Mouse (Mus musculus) megakaryocyte, embryonic 14.5 days (primary cell): ENCODE data around the gene Cdk14. TPM values are rescaled to one million over a fixed set of nuclear protein-coding genes. Genes with fewer than 3 reads are reported as not detected.

Source experiments
- H3K27me3 ChIP-seq: replicated peaks from 2 replicates; pipeline ENCODE3; 2012; ENCODE audit warnings: inconsistent platforms
- H3K36me3 ChIP-seq: replicated peaks from 2 replicates; pipeline ENCODE3; 2012; ENCODE audit warnings: low read length, inconsistent platforms, mixed read lengths
- H3K4me1 ChIP-seq: 2 replicates; pipeline ENCODE4 v1.6.1; 2012; ENCODE audit warnings: inconsistent platforms
- H3K4me3 ChIP-seq: replicated peaks from 2 replicates; pipeline ENCODE3; 2012; ENCODE audit warnings: moderate library complexity, mild to moderate bottlenecking, inconsistent platforms
- H3K9me3 ChIP-seq: 2 replicates; pipeline ENCODE4 v1.6.1; 2012; ENCODE audit warnings: inconsistent platforms
- FLI1 ChIP-seq: IDR thresholded peaks from 2 replicates; pipeline ENCODE4 v1.6.1; 2012; ENCODE audit warnings: low read length, inconsistent platforms, mixed read lengths
- GATA1 ChIP-seq: IDR thresholded peaks from 3 replicates; pipeline ENCODE4 v1.6.1; 2012; ENCODE audit warnings: mixed read lengths, low read length, inconsistent platforms, borderline replicate concordance
- polyA plus RNA-seq: library from polyadenylated mRNA; stranded (reverse); fragments of >175 nt; gene quantifications from 2 replicates; pipeline ENCODE4 v1.2.3, GENCODE M21; 2012; ENCODE audit warnings: low replicate concordance; ENCODE audit not compliant: insufficient read depth

Gene Cdk14
- polyA plus RNA-seq, 1 experiment, result 0.21 TPM

GRCm38 (mm10) chr5:5368389-5369164, 51.5 kb downstream of the Cdk14 start:
- Histone ChIP-seq H3K27me3 (peaks cover 2% of the 10 kb centered on the region), H3K36me3 (no peaks in the 10 kb centered on the region), H3K4me3 (no peak overlapping the region), H3K4me1 (no peaks in the 10 kb centered on the region), H3K9me3 (no peaks in the 10 kb centered on the region)
- TF ChIP-seq FLI1 (no peak), GATA1 (no peak)

GRCm38 (mm10) chr5:5367550-5367949, 52.6 kb downstream of the Cdk14 start:
- Histone ChIP-seq H3K36me3 (peaks cover 3% of the 10 kb centered on the region), H3K4me3 (no peak overlapping the region), H3K4me1 (no peaks in the 10 kb centered on the region), H3K9me3 (peaks cover 4% of the 10 kb centered on the region; the same call in 1 of the 2 replicates), H3K27me3 (peaks cover 2% of the 10 kb centered on the region)
- TF ChIP-seq FLI1, result no peak
- no peak for TF ChIP-seq GATA1

GRCm38 (mm10) chr5:5365285-5366076, 54.6 kb downstream of the Cdk14 start:
- H3K36me3 ChIP-seq, result peaks cover 3% of the 10 kb centered on the region
- TF ChIP-seq GATA1 (no peak), FLI1 (no peak)
- no peaks in the 10 kb centered on the region for H3K4me1 ChIP-seq
- no peak overlapping the region for H3K4me3 ChIP-seq
- H3K9me3 ChIP-seq, result peaks cover 8% of the 10 kb centered on the region
- H3K27me3 ChIP-seq, result no peaks in the 10 kb centered on the region

GRCm38 (mm10) chr5:5361684-5362083, 58.4 kb downstream of the Cdk14 start:
- no peaks in the 10 kb centered on the region for H3K27me3 ChIP-seq
- peaks cover 13% of the 10 kb centered on the region for H3K9me3 ChIP-seq
- no peak overlapping the region for H3K4me3 ChIP-seq
- peaks cover 3% of the 10 kb centered on the region for H3K36me3 ChIP-seq
- H3K4me1 ChIP-seq, result peaks cover 9% of the 10 kb centered on the region; the same call in 1 of the 2 replicates
- TF ChIP-seq GATA1, result no peak

GRCm38 (mm10) chr5:5360338-5360737, 59.8 kb downstream of the Cdk14 start:
- Histone ChIP-seq H3K4me1 (peaks cover 9% of the 10 kb centered on the region; the same call in 1 of the 2 replicates), H3K36me3 (peaks cover 3% of the 10 kb centered on the region), H3K27me3 (no peaks in the 10 kb centered on the region), H3K4me3 (no peak overlapping the region), H3K9me3 (peaks cover 13% of the 10 kb centered on the region)
- no peak for TF ChIP-seq GATA1
- TF ChIP-seq FLI1, result no peak

GRCm38 (mm10) chr5:5359915-5360314, 60.2 kb downstream of the Cdk14 start:
- H3K4me3 ChIP-seq, result no peak overlapping the region
- peaks cover 9% of the 10 kb centered on the region; the same call in 1 of the 2 replicates for H3K4me1 ChIP-seq
- TF ChIP-seq FLI1 (no peak), GATA1 (no peak)
- peaks cover 3% of the 10 kb centered on the region for H3K36me3 ChIP-seq
- H3K27me3 ChIP-seq, result no peaks in the 10 kb centered on the region
- H3K9me3 ChIP-seq, result peaks cover 13% of the 10 kb centered on the region

- TF ChIP-seq FLI1 (no peak), GATA1 (no peak)
- H3K4me1 ChIP-seq, result peaks cover 9% of the 10 kb centered on the region; the same call in 1 of the 2 replicates
- peaks cover 13% of the 10 kb centered on the region for H3K9me3 ChIP-seq
- H3K27me3 ChIP-seq, result no peaks in the 10 kb centered on the region
- H3K36me3 ChIP-seq, result peaks cover 3% of the 10 kb centered on the region
- H3K4me3 ChIP-seq, result no peak overlapping the region
Measured at GRCm38 (mm10) chr5:5359370-5359769, 60.7 kb downstream of the Cdk14 start.

- Histone ChIP-seq H3K4me1 (peaks cover 9% of the 10 kb centered on the region; the same call in 1 of the 2 replicates), H3K36me3 (peaks cover under 1% of the 10 kb centered on the region), H3K27me3 (no peaks in the 10 kb centered on the region), H3K4me3 (no peak overlapping the region), H3K9me3 (peaks cover 10% of the 10 kb centered on the region)
- TF ChIP-seq GATA1 (no peak), FLI1 (no peak)
Measured at GRCm38 (mm10) chr5:5358019-5358717, 61.9 kb downstream of the Cdk14 start.

GRCm38 (mm10) chr5:5354684-5355368, 65.3 kb downstream of the Cdk14 start:
- no peaks in the 10 kb centered on the region for H3K27me3 ChIP-seq
- H3K4me1 ChIP-seq, result peaks cover 9% of the 10 kb centered on the region; the same call in 1 of the 2 replicates
- TF ChIP-seq FLI1 (no peak), GATA1 (no peak)
- no peaks in the 10 kb centered on the region for H3K36me3 ChIP-seq
- H3K9me3 ChIP-seq, result peaks cover 2% of the 10 kb centered on the region; the same call in 1 of the 2 replicates
- no peak overlapping the region for H3K4me3 ChIP-seq
